Mouse (Mus musculus) liver, postnatal 0 days (tissue): ENCODE measurements at regions not wholly inside any gene's neighbourhood (a gene's known extent, or its start where the extent isn't known, plus 50 kb on each side); places are given as distances from the start of the nearest gene placed in this dataset.

Experiments used
- ATAC-seq: fragments of 200-750 bp; cut with Nextera tagmentation; 2 replicates; pipeline ENCODE4 v1.8.0; 2017; ENCODE audit warnings: mild to moderate bottlenecking, moderate library complexity
- DNase-seq: peaks from one replicate; pipeline ENCODE4 v3.0.0-alpha.2; 2016
- H3K27ac ChIP-seq: fragments of 300-500 bp; sonication (generic); 2 replicates; pipeline ENCODE4 v1.5.1; 2014; ENCODE audit warnings: antibody characterized with exemption, moderate library complexity, mild to moderate bottlenecking, low read depth
- H3K27me3 ChIP-seq: fragments of 300-500 bp; sonication (generic); 2 replicates; pipeline ENCODE4 v1.6.1; 2014; ENCODE audit warnings: low read length, control low read depth, mixed read lengths; ENCODE audit not compliant: insufficient read depth
- H3K36me3 ChIP-seq: fragments of 300-500 bp; sonication (generic); replicated peaks from 2 replicates; pipeline ENCODE4 v1.6.1; 2014; ENCODE audit warnings: mild to moderate bottlenecking, control low read depth, low read length, moderate library complexity, mixed read lengths; ENCODE audit not compliant: insufficient read depth
- H3K4me1 ChIP-seq: fragments of 300-500 bp; sonication (generic); 2 replicates; pipeline ENCODE4 v1.6.1; 2014; ENCODE audit warnings: antibody characterized with exemption, mild to moderate bottlenecking, control low read depth; ENCODE audit not compliant: insufficient read depth
- H3K4me2 ChIP-seq: fragments of 300-500 bp; sonication (generic); 2 replicates; pipeline ENCODE4 v1.6.1; 2014; ENCODE audit warnings: low read depth, mild to moderate bottlenecking, low read length, moderate library complexity, mixed read lengths
- H3K4me3 ChIP-seq: fragments of 300-500 bp; sonication (generic); 2 replicates; pipeline ENCODE4 v1.5.1; 2014; ENCODE audit warnings: low read depth, low read length
- H3K9ac ChIP-seq: fragments of 300-500 bp; sonication (generic); replicated peaks from 2 replicates; pipeline ENCODE4 v1.6.1; 2014; ENCODE audit warnings: mild to moderate bottlenecking, moderate library complexity
- H3K9me3 ChIP-seq: fragments of 300-500 bp; sonication (generic); 2 replicates; pipeline ENCODE4 v1.6.1; 2016; ENCODE audit warnings: mild to moderate bottlenecking, control low read depth, low read length, mixed read lengths
- CTCF ChIP-seq: sonication (generic); IDR thresholded peaks from 2 replicates; pipeline ENCODE4 v1.5.1; 2016; ENCODE audit warnings: antibody characterized with exemption, low read depth
- EP300 ChIP-seq: IDR thresholded peaks from 2 replicates; pipeline ENCODE4 v1.6.1; 2016; ENCODE audit warnings: antibody characterized with exemption, low read depth, mild to moderate bottlenecking
- WGBS: fragments of 180-500 bp; shearing (Covaris S2); extraction: QIAGEN DNeasy Blood & Tissue Kit; methylation state at CpG from one replicate; pipeline ENCODE4 v1.1.7; 2014; ENCODE audit not compliant: insufficient replicate concordance; 5-methylcytosine and 5-hydroxymethylcytosine counted together

DNA sequence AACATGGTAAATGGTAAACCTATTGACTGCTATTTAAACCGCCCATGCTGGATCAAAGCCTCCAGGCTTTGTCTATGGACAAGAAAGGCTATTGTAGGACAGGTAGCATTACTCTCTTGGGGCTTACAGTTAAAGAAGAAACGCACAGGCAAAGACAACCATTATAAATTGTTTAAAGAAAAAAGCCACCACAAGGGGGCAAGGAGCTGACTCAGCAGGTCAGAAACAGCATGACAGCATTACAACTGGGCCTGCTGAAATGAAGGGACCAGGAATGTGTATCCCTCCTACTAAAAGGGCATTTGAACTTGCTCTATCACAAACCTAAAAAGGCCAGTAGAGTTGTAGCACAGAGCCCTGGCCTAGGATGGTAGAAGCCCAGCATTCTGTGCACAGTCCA, 314.3 kb downstream of the Adgrl2 start:
- Histone ChIP-seq H3K4me3 (no peak overlapping the region), H3K9me3 (no peaks in the 10 kb centered on the region), H3K9ac (no peak overlapping the region), H3K4me1 (no peaks in the 10 kb centered on the region), H3K27ac (no peak overlapping the region), H3K36me3 (no peaks in the 10 kb centered on the region), H3K27me3 (no peaks in the 10 kb centered on the region), H3K4me2 (no peak overlapping the region)
- no peak for ATAC-seq
- DNase-seq, result no peak
- WGBS, result 64% methylated on average over 2 of the region's 2 CpGs
- TF ChIP-seq EP300, result no peak
- TF ChIP-seq CTCF, result peak; percentile 25

GRCm38 (mm10) chr3:148662888-148663477, 327.4 kb downstream of the Adgrl2 start:
- Histone ChIP-seq H3K4me1 (no peaks in the 10 kb centered on the region), H3K4me2 (no peak overlapping the region), H3K27ac (no peak overlapping the region), H3K4me3 (no peak overlapping the region), H3K36me3 (no peaks in the 10 kb centered on the region), H3K9ac (no peak overlapping the region), H3K27me3 (no peaks in the 10 kb centered on the region), H3K9me3 (no peaks in the 10 kb centered on the region)
- DNase-seq (no peak), ATAC-seq (no peak)
- no peak for TF ChIP-seq EP300
- TF ChIP-seq CTCF, result no peak
- WGBS, result 54% methylated on average over 6 of the region's 6 CpGs

DNA sequence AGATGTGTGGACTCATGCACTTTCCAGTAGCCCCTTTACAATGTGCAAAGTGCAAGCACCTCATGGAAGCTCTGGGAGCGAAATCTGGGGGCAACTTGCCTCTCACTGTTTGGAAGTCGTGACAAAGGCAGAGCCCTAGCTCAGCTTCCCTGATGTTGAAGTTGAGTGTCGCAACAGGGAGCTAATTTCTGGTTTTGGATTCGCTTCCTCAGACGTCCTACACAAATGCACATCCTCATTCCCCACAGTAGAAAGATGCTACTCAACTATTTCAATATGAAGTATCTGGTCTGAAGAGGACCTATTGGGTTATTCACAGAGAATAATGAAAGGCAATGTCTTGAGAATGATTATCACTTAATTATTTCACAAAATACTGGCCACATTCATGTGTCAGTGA, 331.3 kb downstream of the Adgrl2 start:
- no peak overlapping the region for H3K4me3 ChIP-seq
- ATAC-seq (no peak), DNase-seq (no peak)
- no peak overlapping the region for H3K27ac ChIP-seq
- H3K9ac ChIP-seq, result no peak overlapping the region
- no peaks in the 10 kb centered on the region for H3K9me3 ChIP-seq
- TF ChIP-seq CTCF, result no peak
- no peak for TF ChIP-seq EP300
- H3K27me3 ChIP-seq, result no peaks in the 10 kb centered on the region
- H3K4me2 ChIP-seq, result no peak overlapping the region
- H3K36me3 ChIP-seq, result no peaks in the 10 kb centered on the region
- WGBS, result 72% methylated on average over 5 of the region's 5 CpGs
- H3K4me1 ChIP-seq, result no peaks in the 10 kb centered on the region

- Histone ChIP-seq H3K27me3 (no peaks in the 10 kb centered on the region), H3K27ac (no peak overlapping the region), H3K36me3 (no peaks in the 10 kb centered on the region), H3K9me3 (no peaks in the 10 kb centered on the region), H3K4me3 (no peak overlapping the region), H3K4me2 (no peak overlapping the region), H3K9ac (no peak overlapping the region), H3K4me1 (no peaks in the 10 kb centered on the region)
- TF ChIP-seq EP300 (no peak), CTCF (no peak)
- WGBS, result 80% methylated on average over 8 of the region's 8 CpGs
- DNase-seq (no peak), ATAC-seq (no peak)
Observed at GRCm38 (mm10) chr3:148658368-148658767, 332.0 kb downstream of the Adgrl2 start.

GRCm38 (mm10) chr3:148656187-148656586, 334.2 kb downstream of the Adgrl2 start:
- Histone ChIP-seq H3K4me1 (no peaks in the 10 kb centered on the region), H3K27me3 (no peaks in the 10 kb centered on the region), H3K36me3 (no peaks in the 10 kb centered on the region), H3K9ac (no peak overlapping the region), H3K9me3 (no peaks in the 10 kb centered on the region), H3K27ac (no peak overlapping the region), H3K4me2 (no peak overlapping the region), H3K4me3 (no peak overlapping the region)
- DNase-seq, result no peak
- ATAC-seq, result no peak
- no peak for TF ChIP-seq EP300
- no peak for TF ChIP-seq CTCF
- 76% methylated on average over 7 of the region's 7 CpGs for WGBS

DNA sequence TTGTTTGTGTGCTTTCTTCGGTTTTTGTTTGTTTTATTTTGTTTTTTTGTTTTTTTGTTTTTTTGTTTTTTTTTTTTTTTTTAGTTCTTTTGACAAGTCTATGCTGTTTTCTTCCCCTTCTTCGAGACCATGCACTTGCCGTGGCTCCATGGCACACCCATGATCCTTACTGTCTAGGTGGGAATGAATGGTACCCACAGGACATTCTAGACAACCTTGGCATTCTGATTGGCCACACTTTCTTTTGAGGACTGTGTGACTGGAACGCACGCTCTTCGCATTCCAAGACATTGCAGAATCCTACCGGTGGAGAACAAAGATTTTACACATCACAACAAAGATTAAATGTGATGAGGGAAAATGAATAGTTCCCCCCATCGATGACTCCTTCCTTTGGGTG, 340.1 kb downstream of the Adgrl2 start:
- no peaks in the 10 kb centered on the region for H3K27me3 ChIP-seq
- 79% methylated on average over 8 of the region's 8 CpGs for WGBS
- no peaks in the 10 kb centered on the region for H3K9me3 ChIP-seq
- H3K9ac ChIP-seq, result no peak overlapping the region
- DNase-seq (no peak), ATAC-seq (no peak)
- no peak overlapping the region for H3K27ac ChIP-seq
- H3K4me3 ChIP-seq, result no peak overlapping the region
- no peaks in the 10 kb centered on the region for H3K36me3 ChIP-seq
- H3K4me2 ChIP-seq, result no peak overlapping the region
- TF ChIP-seq EP300, result no peak
- TF ChIP-seq CTCF, result no peak
- H3K4me1 ChIP-seq, result no peaks in the 10 kb centered on the region

DNA sequence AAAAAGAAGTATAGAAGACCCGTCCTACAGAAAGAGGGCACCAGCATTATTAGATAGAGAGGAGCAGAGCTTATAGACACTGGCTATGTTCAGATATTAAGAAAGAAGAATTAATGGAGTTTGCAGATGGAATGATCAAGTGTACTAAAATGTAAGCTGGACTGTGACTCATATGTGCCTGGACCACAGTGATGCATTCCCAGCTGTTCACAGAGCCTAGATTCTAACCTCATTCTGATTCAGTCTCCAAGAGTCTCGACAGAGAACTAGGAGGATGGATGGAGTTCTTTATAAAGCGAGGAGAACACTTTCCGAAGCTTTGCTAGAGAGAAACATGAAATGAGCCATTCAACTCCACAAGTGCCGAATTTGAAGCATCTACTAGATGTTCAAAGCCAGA, 345.4 kb downstream of the Adgrl2 start:
- no peak for ATAC-seq
- DNase-seq, result no peak
- no peak overlapping the region for H3K4me2 ChIP-seq
- no peaks in the 10 kb centered on the region for H3K4me1 ChIP-seq
- WGBS, result 79% methylated on average over 5 of the region's 5 CpGs
- no peak overlapping the region for H3K9ac ChIP-seq
- H3K9me3 ChIP-seq, result no peaks in the 10 kb centered on the region
- no peaks in the 10 kb centered on the region for H3K27me3 ChIP-seq
- no peak overlapping the region for H3K27ac ChIP-seq
- TF ChIP-seq CTCF, result no peak
- no peak for TF ChIP-seq EP300
- no peaks in the 10 kb centered on the region for H3K36me3 ChIP-seq
- H3K4me3 ChIP-seq, result no peak overlapping the region
